Mouse (Mus musculus): ENCODE data around the gene Glrx3.

- no peak for TF ChIP-seq JUND (conservative IDR thresholded peaks at IDR 0.05; ENCODE audit: low read depth, low read length)
- no peak for TF ChIP-seq CTCF (conservative IDR thresholded peaks at IDR 0.05 in 1 of 2, IDR thresholded peaks at IDR 0.05 in 1 of 2; ENCODE audit: low read depth in 2 of 2, low read length in 2 of 2)
- TF ChIP-seq EP300 (IDR thresholded peaks at IDR 0.05; ENCODE audit: low read length): no peak
- TF ChIP-seq TCF12 (IDR thresholded peaks at IDR 0.05; ENCODE audit: low read depth, low read length): no peak
Measured at GRCm38 (mm10) chr7:137438179-137438550, 751 bp downstream of the Glrx3 start.

Data from CH12.LX (cell line).